Mouse (Mus musculus) skeletal muscle tissue, adult 2 months (tissue): ENCODE results near the gene Mrpl38.
"Not testable (repeated sequence)": the region's sequence is repeated elsewhere in the genome, so short reads cannot be mapped to it uniquely, and the experiment has no call there.

Experiments
- DNase-seq: peaks from one replicate; pipeline ENCODE4 v3.0.0-alpha.2; 2012; ENCODE audit warnings: low read depth, low spot score

The Mrpl38 gene

DNA sequence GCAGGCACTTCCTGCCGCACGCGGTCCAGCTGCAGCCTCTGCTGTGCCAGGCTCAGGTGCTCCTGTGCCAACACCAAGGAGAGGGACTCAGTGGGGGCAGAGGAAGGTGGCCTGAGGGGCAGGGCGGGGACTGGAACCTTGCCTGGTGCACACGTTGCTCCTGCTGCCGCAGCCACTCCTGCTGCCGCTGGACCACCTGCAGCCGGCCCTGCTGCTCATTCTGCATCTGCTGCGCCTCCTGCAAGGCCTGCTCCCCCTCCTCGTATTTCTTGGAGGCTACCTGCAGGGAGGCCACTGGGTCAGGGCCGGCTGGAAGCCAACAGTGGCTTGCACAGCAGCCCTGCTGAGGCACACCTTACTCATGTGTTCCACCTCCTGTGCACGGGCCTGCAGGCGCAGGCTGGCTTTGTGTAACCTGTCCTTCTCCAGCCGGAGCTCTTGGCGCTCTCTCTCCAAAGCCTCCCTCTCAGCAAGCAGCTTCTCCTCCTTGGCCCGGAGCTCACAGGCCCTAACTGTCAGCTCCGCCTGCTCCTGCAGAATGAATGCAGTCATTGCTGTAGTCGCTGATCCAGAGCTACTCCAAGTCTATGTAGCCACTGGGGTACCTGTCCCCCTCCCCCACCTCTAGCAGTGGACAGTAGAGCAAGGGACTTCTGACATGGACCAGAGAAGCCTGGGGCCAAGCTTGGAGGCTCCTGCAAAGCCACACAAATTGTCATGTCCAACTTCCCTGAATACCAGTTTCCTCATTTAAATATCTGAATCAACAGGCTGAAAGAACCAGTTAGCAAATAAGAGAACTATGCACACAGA lies 7.0 kb upstream of the Mrpl38 start:
- DNase-seq = no peak

DNA sequence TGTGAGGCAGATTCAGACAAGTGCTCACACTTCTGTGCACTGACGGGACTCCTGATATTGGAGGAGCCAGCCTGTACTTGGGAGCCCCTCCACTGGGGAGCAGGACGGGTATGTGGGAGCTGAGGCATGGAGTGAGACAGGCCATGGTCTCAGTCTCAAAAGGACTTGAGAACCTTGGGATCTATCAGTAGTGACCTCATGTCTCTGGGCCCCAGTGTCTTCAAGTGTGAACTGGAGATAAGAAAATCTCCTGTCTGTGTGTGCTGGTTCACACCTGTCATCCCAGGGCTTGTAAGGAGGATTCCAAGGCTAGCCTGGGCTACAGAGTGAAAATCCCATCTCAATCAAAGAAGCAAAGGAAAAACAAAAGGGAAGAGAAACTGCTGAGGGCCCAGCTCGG lies 4.8 kb upstream of the Mrpl38 start:
- DNase-seq = no peak

DNA sequence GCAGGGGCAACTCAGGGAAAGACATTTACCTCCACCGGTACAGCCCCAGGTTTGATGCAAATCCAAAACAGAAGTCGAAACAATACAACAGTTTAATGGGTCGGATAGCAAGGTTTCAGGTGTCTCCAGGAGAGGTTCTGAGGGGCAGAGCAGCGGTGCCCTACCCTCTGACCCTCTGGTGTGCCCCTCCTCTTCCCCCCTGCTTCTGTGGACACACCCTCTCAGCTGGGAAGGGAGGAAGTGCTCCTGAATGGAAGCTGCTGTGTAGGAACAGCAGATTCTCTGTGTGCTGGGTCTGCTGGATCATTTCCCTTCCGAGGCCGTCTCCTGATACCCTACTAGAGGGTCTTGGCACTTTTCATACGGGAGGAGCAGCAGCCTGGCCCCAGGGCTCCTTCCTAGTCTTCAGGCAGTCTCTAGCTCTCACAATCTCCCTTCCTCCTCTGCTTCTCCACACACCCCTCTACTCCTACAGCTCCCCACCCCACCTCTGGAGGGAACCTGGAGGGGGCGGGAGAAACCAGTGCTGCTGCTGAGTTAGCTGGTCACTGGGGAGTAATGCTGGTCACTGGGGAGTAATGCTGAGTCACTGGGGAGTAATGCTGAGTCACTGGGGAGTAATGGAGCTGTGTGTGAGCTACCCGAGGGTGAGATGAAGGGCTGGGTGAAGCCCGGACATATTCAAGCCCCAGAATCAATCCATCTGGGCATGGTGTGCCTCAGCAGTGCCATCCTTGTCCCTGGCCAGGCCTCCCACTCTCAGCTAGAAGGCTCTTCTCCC lies 3.7 kb upstream of the Mrpl38 start:
- DNase-seq = no peak

DNA sequence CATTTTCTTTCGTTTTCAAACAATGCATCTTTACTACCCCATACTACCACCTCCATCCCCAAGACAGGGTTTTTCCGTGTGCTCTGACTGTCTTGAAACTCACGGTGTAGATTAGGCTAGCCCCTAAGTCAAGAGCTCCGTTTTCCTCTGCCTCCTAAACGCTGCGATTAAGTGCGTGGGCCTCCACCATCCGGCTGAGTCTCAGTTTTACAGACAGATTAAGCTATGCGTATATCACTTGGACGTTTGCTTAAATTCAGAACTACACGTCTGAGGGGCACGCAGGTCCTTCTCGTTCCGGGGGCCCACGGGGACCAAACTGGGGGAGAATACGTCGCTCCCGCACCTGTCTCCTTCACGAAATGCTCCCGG lies 586 bp downstream of the Mrpl38 start:
- DNase-seq = no peak

DNA sequence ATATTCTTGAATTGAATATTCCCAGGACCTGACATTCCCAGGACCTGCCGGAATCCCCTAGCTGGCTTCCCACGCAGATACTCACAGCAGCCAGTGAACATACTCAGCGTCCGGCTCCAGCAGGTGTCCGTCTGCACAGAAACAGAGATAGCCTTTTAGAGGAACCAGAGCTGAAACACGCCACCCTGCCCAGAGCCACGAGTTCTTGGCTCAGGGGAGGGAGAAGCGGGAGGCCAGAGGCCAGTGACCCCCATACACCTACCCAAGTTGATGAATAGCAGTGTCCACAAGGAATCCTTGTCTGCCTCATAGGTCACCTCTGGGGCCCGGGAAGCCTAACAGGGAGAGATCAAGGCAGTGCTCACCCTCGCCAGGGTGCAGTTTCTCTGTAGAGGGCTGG lies 4.5 kb downstream of the Mrpl38 start:
- no peak for DNase-seq

DNA sequence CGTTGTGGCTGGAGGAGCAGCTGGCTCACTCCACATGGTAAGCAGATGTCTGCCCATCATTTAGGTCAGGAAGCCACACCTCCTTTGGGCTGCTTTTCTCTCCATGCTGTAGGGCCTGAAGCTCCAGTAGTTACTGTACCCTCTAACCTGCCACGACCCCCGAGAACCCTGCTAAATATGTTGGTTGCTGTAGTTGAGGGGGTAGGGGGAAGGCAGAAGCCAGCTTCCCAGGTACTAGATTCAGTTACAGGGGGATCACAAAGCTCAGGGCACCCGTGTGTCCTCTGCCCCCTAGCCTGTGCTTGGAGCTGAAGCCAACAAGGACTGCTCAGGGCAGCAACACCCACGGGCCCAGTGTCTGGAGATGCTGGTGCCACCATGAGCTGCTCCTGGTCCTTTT lies 5.2 kb downstream of the Mrpl38 start:
- DNase-seq = no peak

DNA sequence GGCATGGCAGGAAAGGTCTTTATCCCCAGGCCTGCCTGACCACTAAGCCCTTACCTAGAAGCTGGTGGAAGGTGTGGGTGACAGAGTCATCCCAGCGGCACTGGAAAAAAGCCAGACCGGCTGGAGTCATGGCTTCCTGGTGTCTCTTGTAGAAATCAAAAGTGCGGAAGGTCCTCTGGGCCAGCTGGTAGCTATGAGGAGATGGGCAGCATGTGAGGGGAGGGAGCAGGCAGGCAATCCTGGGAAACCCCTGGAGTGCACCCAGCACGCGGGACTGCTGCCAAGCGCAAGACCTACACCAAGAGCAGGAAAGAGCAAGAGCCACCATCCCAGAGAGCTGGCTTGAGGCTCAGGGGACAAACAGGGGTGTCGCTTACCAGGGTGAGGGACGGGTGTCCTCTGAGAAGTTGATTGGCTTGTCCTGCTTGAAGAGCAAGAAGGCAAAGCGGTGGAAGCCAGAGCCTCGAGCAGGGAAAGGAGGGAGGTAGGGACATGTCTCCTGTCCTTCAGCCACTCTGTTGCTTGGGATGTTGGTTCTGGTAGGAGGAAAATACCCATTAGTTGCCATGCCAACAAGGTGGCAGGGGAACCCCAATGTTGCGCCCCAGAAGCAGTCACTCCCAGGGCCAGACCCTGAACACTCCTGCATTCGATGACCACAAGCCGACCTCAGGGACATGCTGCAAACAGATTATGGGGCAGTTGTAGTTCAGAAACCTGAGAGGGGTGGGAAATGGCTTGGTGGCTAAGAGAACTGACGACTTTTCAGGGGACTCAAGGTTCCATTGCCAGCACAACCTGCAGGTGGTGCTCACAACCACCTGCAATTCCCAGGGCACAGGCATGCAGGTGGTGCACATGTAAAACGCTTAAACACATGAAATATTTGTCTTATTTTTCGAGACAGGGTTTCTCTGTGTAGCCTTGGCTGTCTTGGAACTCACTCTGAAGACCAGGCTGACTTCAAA lies 6.0 kb downstream of the Mrpl38 start:
- no peak for DNase-seq

DNA sequence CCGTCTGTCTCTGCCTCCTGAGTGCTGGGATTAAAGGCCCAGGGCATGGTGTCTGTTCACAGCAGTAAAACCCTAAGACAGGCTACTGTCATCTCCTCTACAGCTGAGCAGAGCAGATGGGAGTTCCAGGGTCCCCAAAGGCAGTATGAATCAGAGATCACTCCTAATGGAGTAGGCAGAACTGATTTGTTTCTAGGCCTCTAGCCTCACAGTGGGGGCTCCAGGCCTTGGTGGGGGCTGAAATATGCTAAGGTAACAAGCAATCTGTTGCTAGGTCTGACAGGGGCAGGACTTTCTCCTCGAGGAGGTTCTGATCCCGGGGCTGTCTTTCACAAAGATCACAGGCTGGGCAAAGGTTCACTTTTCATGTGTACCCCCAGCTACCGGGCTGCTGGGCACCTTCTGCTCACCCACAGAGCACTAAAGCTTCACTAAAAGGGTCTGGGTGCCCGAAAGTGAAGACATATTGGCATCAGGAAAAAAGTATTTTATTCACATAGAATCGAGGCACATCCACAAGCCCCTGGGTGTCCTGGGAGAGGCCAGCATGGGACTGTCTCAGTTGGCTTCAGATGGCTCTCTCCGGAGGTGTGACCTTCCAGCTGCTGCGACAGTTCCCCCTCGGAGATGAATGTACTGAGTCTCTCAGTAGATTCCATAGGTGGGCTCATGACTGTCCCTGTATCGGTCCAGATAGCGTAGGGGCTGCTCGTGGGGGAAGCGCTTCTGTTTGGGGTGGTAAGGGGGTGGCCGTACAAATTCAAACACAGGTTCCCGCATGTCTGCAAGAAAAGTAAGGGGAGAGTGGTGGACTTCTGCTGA lies 7.1 kb downstream of the Mrpl38 start:
- no peak for DNase-seq

DNA sequence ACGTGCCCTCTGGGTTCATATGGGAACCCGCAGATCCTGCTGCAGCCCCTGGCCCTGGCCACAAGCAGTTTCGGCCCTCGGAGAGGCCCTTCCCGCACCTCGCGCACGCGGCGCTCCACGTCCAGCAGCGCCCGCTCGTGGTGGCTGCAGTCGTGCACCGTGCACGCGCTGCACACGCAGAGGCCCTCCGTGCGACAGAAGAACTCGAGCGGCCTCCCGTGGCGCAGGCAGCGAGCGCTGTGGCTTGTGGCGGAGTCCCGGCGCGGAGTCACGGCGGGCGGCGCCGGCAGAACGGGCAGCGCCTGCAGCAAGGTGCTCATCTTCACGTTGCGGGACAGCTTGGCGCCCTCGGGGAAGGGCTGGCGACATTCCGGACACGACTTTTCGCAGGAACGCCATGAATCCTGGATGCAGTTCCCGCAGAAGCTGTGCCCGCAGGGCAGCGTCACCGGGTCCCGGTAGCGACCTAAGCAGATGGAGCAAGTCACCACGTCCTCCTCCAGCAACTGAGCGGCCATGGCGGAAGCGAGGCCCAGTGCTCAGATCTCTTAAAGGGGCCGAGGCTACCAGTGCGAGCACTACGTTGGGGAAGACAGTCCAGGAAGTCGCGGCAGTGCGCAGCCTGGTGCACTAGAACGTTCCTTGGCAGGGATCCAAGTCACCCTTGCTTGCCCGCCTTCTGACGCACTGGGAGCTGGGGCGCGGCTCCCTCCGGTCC lies 8.0 kb downstream of the Mrpl38 start, which contains the start of gene Trim65:
Gene Trim65, minus strand, starts transcription at position 641 of the 718 bp plus-strand sequence.
- DNase-seq = peak; percentile 93

DNA sequence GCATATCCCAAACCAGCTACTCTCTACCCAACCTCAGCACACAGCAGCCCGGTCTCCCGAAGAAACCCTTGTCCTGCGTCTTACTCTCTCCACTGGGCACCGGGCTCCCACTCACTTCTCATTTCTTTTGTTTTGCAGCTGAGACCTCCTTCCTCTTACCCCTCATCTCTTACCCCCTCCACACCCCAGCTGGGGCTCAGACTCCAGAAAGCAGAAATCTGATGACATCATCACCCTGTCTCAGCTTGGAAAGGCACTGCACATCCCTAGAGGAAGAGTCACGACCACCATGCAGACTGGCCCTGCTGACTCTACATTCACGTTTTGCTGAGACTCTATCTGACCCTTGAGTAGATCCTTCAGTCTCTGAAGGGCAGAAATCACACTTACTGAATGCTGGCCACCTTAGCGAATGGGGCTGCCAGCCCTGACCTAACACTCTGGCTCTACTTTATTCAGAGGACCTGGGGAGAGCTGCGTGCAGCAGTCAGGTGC lies 8.6 kb downstream of the Mrpl38 start:
- no peak for DNase-seq

DNA sequence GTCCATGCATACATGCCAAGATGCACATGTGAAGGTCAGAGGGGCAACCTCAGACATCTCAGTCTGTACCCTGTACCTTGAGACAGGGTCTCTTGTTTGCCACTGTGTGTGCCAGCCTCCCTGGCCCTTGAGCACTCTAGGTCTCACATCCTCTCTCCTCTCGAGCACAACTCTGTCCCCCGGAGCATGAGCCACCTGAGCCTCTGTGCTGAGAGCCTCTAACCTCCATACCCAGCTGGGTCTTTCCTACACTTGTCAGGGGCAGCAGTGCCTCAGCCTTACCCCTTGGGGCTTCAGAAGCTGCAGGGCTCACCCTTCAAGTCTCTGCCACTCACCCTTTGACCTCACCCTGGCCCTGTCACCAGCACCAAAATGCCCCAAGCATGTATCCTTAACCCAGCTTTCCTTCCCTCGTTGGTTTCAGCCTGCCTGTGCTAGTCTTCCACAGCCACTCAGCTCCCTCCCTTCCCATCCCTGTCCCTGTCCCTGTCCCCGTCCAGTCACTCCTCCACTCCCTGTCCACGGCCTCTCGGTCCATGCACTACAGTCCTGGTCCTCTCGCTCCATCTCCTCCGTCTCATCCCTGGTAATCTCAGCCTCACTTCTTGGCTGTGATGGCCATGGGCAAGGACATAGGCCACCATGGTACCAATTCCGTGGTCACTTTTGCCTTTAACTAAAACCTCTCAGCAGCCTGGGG lies 9.4 kb downstream of the Mrpl38 start:
- no peak for DNase-seq

DNA sequence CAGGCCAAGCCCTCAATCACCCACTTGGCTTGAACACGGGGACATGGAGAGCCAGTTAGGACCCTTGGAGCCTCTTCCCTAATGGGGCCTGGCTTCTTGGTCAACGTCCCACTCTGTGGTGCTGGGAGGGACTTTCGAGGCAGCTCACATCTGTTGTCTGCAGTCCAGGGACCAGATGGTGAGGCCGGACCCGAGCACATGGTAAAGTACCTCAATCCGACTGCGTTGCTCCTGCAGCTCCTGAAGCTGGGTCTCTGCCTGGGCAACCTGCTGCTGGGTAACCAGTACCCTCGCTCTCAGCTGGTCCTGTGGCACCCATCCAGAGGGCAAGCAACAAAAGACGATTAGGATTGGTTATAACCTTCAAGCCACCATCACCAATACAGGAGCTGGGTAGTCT lies 10.7 kb downstream of the Mrpl38 start:
- DNase-seq = no peak

DNA sequence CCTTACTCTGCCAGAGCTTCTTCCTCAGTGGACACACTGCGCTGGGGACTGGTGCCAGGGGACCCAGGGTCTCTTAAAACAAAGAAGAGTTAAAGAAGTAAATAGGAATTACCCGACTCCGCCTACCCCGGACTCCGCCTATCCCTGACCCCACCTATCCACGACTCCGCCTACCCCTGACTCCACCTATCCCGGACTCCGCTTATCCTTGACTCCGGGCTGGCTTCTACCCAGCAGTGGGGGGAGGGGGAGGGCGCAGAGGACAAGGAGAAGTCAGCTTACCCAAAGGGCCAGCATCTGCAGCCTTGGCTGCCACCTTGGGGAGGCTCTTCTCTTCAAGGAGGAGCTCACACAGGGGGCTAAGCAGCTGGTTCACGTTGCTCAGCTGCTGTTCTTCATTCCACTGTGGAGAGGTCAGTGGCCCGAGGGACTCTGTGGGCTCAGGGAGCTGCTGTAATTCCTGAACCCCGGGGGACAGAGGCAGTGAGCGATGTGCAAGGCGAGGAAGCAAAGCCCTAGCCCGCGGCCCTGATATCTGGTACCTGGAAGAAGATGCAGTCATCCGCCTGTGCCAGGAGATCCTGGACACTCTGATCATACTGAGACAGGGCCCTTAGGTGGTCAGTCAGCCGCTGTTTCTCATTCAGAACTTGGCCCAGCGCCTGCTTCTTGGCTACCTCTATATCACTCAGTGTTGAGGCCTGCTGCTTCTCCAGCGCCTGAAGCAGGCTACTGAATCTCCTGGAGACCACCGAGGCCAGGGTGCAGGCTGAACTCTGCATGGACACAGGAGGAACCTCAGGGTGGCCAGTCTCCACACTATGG lies 11.3 kb downstream of the Mrpl38 start, which contains the start of gene Trim47:
Gene Trim47, minus strand, starts transcription at position 55 of the 825 bp plus-strand sequence.
- peak; percentile 68 for DNase-seq

DNA sequence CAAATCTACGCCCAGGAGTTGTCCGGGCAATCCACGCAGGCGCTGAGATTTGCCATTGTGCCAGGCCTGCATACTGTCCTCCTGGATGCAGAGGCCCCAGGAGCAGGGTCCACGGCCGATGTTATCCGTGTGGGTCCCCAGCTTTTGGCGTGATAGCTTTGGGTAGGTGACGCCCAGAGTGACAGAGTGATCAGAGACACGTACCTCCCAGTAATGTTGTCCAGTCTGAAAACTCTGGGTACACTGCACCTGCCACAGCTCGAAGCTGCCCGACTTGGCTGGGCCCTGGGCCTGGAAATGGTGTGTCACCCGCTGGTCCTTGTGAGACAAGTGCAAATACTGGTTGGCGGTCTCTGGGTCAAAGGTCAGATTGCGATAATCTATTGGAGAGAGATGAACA lies 12.4 kb downstream of the Mrpl38 start:
- no peak for DNase-seq

DNA sequence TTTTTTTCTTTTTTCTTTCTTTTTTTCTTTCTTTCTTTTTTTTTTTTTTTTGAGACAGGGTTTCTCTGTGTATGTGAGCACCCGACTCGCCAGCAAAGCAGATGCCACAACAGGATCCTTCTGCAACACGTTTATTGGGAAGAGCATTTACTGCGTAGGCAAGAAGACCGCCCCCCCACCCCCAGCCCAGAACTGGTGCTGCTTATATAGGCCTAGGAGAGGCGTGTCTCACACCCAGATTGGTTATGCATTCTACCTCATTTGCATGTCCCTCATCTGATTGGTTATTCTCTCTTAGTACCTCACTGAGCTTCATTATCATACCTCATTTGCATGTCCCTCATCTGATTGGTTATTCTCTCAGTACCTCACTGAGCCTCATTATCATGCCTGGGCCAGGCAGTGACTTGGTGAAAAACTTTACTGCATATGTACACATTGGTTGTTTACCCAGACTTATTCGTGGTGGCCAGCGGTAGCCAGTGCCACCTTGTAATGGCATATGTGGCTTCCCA lies 16.9 kb downstream of the Mrpl38 start:
- DNase-seq = not testable (repeated sequence)

DNA sequence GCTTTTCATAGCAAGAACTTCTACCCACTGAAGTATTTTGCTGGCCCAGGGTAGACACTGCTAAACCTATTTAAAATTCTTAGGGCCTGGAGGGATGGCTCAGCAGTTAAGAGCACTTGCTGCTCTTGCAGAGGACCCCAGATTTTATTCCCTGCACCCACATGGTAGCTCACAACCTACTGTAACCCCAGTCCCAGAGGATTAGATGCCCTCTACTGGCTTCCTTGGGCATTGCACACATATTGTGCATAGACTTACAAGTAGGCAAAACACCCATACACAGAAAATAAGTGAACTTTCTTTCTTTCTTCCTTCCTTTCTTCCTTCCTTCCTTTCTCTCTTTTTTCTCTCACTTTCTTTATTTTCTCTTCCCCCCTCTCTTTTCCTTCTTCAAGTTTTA lies 20.8 kb downstream of the Mrpl38 start:
- no peak for DNase-seq

DNA sequence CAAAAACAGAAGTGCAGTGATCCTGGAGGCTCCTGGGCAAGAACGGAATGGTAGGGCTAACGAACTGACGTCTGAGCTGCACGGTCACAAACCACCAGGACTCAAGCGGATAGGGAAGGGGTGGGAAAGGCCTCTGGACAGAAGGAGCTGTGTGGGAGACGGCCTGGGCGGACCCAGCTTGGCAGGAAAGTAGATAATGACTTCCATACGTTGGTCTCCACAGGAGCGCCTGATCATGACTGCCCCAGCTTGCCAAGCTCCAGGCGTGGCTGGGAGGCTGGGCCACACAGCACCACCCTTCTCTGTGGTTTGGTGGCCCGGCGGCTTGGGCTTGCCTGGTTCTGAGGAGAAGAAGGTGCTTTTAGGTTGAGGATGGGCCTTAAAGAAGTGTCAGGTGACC lies 21.4 kb downstream of the Mrpl38 start:
- no peak for DNase-seq

DNA sequence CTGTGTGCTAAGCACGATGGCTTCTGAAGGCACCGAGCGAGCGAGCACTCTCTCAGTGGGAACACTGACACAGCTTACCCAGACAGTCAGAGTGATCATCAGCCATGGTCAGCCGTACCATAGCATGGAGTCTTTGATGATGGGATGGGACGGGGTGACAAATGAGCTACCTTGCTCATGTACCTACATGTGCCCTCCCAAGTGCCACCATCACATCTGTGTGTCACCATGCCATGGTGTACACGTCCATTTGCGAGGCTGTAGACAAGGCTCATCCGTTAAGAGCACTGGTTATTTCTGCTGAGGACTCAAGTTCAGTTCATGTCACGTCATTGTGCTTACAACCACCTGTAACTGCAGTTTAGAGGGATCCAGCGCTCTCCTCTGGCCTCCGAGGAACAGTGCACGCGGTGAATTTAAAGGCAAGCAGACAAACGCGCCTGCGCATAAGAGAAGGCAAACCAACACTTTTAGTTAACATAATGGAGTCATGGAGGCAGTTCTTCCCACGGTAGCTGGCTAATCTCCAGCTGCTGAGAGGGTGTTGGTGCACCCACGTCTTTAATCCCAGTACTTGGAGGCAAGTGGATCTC lies 27.0 kb downstream of the Mrpl38 start:
- DNase-seq = no peak
